Mouse (Mus musculus) bone marrow macrophage, adult 2 months (primary cell): ENCODE results near the gene Ppp1r35.

Experiments used
- CTCF ChIP-seq: IDR thresholded peaks from 2 replicates; pipeline ENCODE4 v1.5.1; 2012; ENCODE audit warnings: low read depth, mild to moderate bottlenecking, low read length, moderate library complexity
- POLR2A ChIP-seq: IDR thresholded peaks from 2 replicates; pipeline ENCODE4 v1.6.1; 2012; ENCODE audit warnings: mild to moderate bottlenecking, low read depth, low read length, borderline replicate concordance

GRCm38 (mm10) chr5:137748130-137748770 lies 30.4 kb upstream of the Ppp1r35 start:
- TF ChIP-seq POLR2A (no peak), CTCF (no peak)
